Mouse (Mus musculus) erythroblast, embryonic 14.5 days (primary cell): ENCODE measurements around the gene 1700102P08Rik. TPM values are rescaled to one million over a fixed set of nuclear protein-coding genes. Genes with fewer than 3 reads are reported as not detected.

Experiments used
- H3K27me3 ChIP-seq: 2 replicates; pipeline ENCODE4 v1.6.1; 2012; ENCODE audit warnings: inconsistent platforms; ENCODE audit not compliant: control insufficient read depth
- H3K36me3 ChIP-seq: 2 replicates; pipeline ENCODE4 v1.6.1; 2012; ENCODE audit warnings: mild to moderate bottlenecking, inconsistent platforms; ENCODE audit not compliant: control insufficient read depth
- H3K4me1 ChIP-seq: 2 replicates; pipeline ENCODE4 v1.6.1; 2012; ENCODE audit warnings: inconsistent platforms; ENCODE audit not compliant: control insufficient read depth
- H3K4me3 ChIP-seq: replicated peaks from 2 replicates; pipeline ENCODE3; 2012; ENCODE audit warnings: moderate library complexity, mild to moderate bottlenecking, inconsistent platforms
- H3K9me3 ChIP-seq: 2 replicates; pipeline ENCODE4 v1.6.1; 2012; ENCODE audit warnings: low read length, inconsistent platforms, mixed read lengths; ENCODE audit not compliant: control insufficient read depth
- GATA1 ChIP-seq: IDR thresholded peaks from 2 replicates; pipeline ENCODE4 v1.6.1; 2012; ENCODE audit warnings: low read length, inconsistent platforms, mixed read lengths
- TAL1 ChIP-seq: IDR thresholded peaks from 3 replicates; pipeline ENCODE4 v1.6.1; 2012; ENCODE audit warnings: low read length, inconsistent platforms, mixed read lengths
- polyA plus RNA-seq: library from polyadenylated mRNA; stranded (reverse); fragments of >175 nt; gene quantifications from 2 replicates; pipeline ENCODE4 v1.2.3, GENCODE M21; 2012

Gene 1700102P08Rik
- polyA plus RNA-seq, 1 experiment = 0.93 TPM

GRCm38 (mm10) chr9:108439176-108439575 is 46.6 kb downstream of the 1700102P08Rik start:
- no peaks in the 10 kb centered on the region for H3K9me3 ChIP-seq
- no peak for TF ChIP-seq GATA1
- TF ChIP-seq TAL1 = no peak
- no peaks in the 10 kb centered on the region for H3K4me1 ChIP-seq
- peaks cover 10% of the 10 kb centered on the region for H3K27me3 ChIP-seq
- no peaks in the 10 kb centered on the region for H3K36me3 ChIP-seq
- H3K4me3 ChIP-seq = no peak overlapping the region

DNA sequence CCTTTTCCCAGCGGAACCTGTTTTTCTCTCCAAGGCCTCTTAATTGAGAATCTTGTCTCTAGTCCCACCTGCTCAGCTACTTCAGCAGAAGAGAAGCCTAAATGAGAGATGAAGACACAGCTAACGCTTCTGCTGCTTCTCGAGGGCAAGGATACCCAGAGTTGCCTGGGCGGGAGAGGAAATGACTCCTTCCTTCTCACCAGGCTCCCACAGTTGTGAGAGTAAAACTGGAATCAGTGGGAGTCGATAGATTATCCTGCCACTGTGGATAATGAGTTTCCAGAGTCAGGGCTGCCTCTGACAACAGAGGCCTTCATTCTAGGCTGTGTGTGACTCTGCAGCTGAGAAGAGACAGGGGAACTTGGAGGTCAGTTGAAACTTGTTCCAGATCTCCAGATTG is 47.9 kb downstream of the 1700102P08Rik start:
- no peak for TF ChIP-seq TAL1
- TF ChIP-seq GATA1 = no peak
- H3K4me1 ChIP-seq = no peaks in the 10 kb centered on the region
- no peaks in the 10 kb centered on the region for H3K9me3 ChIP-seq
- H3K27me3 ChIP-seq = peaks cover 17% of the 10 kb centered on the region
- no peak overlapping the region for H3K4me3 ChIP-seq
- H3K36me3 ChIP-seq = no peaks in the 10 kb centered on the region

DNA sequence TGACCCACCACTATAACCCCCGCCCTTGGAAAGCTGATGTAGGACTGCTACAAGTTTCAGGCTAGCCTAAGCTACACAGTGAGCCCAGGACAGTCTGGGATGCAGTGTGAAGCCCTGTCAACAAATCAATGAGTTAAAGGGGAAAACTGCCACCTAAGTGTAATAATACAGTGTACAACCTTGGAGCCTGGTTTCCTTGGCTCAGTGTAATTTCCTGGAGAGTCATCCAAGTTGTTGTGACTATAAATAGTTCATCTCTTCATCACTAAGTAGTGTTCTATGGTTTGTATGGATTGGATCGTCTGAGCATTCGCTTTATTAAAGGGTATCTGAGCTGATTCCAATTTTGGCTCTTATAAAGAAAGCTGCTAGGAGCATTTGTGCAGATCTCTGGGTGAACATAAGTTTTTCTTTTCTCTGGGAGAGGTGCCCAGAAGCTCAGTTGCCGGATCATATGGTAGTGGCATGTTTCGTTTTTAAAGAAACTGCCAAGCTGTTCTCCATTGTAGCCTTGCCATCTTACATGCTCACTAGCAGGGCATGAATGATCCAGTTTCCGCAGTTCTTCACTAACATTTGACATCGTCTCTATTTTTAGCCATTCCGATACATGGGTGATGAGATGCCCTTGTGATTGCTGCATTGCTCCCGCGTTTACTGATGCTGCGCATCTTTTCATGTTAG is 48.8 kb downstream of the 1700102P08Rik start:
- no peak overlapping the region for H3K4me3 ChIP-seq
- H3K4me1 ChIP-seq = no peaks in the 10 kb centered on the region
- TF ChIP-seq TAL1 (no peak), GATA1 (no peak)
- peaks cover 17% of the 10 kb centered on the region for H3K27me3 ChIP-seq
- H3K36me3 ChIP-seq = no peaks in the 10 kb centered on the region
- H3K9me3 ChIP-seq = no peaks in the 10 kb centered on the region

- H3K9me3 ChIP-seq = no peaks in the 10 kb centered on the region
- H3K4me3 ChIP-seq = no peak overlapping the region
- H3K36me3 ChIP-seq = peaks cover 27% of the 10 kb centered on the region
- peaks cover 8% of the 10 kb centered on the region for H3K27me3 ChIP-seq
- TF ChIP-seq GATA1 (no peak), TAL1 (no peak)
- peaks cover 21% of the 10 kb centered on the region for H3K4me1 ChIP-seq
Observed at GRCm38 (mm10) chr9:108445125-108445524, 52.5 kb downstream of the 1700102P08Rik start.

DNA sequence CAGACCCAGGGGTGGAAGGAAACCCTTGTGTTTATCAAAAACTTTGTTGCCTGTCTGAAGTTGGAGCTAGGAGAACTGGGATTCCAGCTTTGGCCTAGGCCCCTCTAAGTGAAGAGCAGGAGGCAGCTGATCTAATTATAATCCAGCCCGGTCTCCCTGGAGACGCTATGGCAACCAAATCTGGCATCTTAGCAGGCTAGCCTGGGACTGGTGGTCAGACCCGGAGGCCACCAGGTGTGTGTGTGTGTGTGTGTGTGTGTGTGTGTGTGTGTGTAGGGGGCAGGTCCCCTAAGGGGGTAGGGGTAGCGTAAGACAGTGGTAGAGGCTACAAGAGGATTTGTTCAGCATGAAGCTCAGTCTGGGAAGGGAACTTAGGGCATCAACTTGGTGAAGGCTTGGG is 57.3 kb downstream of the 1700102P08Rik start:
- Histone ChIP-seq H3K4me3 (peak overlapping the region; percentile 71), H3K36me3 (peaks cover 30% of the 10 kb centered on the region), H3K27me3 (peaks cover 3% of the 10 kb centered on the region), H3K4me1 (peaks cover 63% of the 10 kb centered on the region), H3K9me3 (peaks cover 2% of the 10 kb centered on the region; the same call in 1 of the 2 replicates)
- TF ChIP-seq GATA1 = no peak

DNA sequence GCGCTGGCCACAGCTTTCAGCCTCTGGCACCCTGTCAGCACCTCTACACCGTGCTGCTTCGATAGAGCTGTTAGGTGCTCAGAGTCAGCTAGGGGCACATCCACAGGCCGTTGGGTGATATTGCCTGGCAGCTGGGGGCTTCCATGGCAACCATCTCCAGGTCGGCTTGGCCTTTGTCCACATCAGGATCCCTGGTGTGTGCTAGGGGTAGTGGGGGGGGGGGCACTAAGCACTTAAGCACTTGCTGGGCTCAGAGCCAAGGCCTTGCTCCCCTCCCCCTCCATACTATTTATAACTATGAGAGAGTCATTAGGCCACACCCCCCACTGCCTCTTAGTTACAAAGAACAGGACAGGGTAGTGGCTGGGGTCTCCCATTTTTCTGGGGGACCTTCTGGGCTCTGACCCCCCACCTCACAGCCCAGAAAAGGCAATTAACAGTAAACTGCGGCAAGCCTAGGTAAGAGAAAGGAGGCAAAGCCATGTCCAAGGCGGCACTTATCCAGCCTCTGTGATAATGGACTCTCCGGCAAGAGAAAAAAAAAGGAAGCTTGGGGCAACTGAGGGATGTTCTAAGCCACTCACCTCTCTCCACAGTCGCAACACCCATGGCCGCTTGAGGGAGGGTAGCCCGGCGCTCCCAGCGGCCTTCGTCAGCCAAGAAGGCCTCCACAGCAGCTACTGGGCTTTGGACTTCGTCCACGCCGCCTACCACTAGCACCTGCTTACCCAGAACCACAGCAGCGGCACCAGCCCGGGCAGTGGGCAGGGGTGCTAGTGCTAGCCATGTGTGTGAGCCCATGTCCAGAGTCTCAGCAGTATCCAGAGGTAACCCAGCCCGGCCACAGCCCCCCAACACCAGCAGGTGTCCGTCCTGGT is 57.9 kb downstream of the 1700102P08Rik start:
- peak overlapping the region; percentile 71 for H3K4me3 ChIP-seq
- TF ChIP-seq TAL1 = no peak
- no peak for TF ChIP-seq GATA1
- H3K9me3 ChIP-seq = peaks cover 2% of the 10 kb centered on the region; the same call in 1 of the 2 replicates
- H3K4me1 ChIP-seq = peaks cover 66% of the 10 kb centered on the region
- H3K27me3 ChIP-seq = no peaks in the 10 kb centered on the region
- H3K36me3 ChIP-seq = peaks cover 30% of the 10 kb centered on the region

DNA sequence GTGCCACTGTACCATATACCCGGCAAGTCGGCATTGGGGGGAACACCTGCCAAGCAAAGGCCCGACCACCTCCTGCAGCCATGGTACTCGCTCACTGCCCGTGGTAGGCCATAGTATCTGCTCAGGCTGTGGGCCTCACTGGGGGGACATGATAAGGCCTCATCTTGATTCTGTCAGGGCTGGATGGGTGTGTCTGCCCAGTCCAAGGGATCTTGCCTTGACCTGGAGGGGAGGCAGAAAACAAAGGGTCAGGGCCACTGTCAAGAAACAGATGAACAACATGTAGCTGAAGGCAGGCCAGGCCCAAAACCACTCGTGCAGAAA is 58.5 kb downstream of the 1700102P08Rik start:
- Histone ChIP-seq H3K9me3 (peaks cover 2% of the 10 kb centered on the region; the same call in 1 of the 2 replicates), H3K27me3 (no peaks in the 10 kb centered on the region), H3K4me1 (peaks cover 72% of the 10 kb centered on the region), H3K36me3 (peaks cover 30% of the 10 kb centered on the region), H3K4me3 (peak overlapping the region; percentile 71)
- TF ChIP-seq GATA1 = 0 out of 2 replicates have a peak, but pooled peaks have one; percentile 32
- TF ChIP-seq TAL1 = peak; percentile 36; the same call in 2 of the 3 replicates

GRCm38 (mm10) chr9:108451519-108452160 is 59.0 kb downstream of the 1700102P08Rik start:
- Histone ChIP-seq H3K9me3 (peaks cover 2% of the 10 kb centered on the region; the same call in 1 of the 2 replicates), H3K27me3 (no peaks in the 10 kb centered on the region), H3K36me3 (peaks cover 30% of the 10 kb centered on the region), H3K4me1 (peaks cover 76% of the 10 kb centered on the region), H3K4me3 (peak overlapping the region; percentile 71)
- TF ChIP-seq TAL1 = no peak
- TF ChIP-seq GATA1 = no peak
